Mouse (Mus musculus) liver, embryonic 14.5 days (tissue): ENCODE results near the gene Pde6d. TPM values are rescaled to one million over a fixed set of nuclear protein-coding genes. Genes with fewer than 3 reads are reported as not detected.

Experiments used
- ATAC-seq: fragments of 200-750 bp; cut with Nextera tagmentation; 2 replicates; pipeline ENCODE4 v1.8.0; 2017; ENCODE audit warnings: moderate number of reproducible peaks, mild to moderate bottlenecking, moderate library complexity; ENCODE audit not compliant: insufficient read depth
- DNase-seq, 3 experiments: peaks; one replicate each; pipeline ENCODE4 v3.0.0-alpha.2; 2012 to 2013; ENCODE audit warnings: low read depth in 3 of 3, low spot score in 3 of 3
- H3K27ac ChIP-seq: fragments of 300-500 bp; sonication (generic); 2 replicates; pipeline ENCODE4 v1.5.1; 2014; ENCODE audit warnings: moderate library complexity, mild to moderate bottlenecking, control low read depth, inconsistent platforms
- H3K27me3 ChIP-seq: fragments of 300-500 bp; sonication (generic); 2 replicates; pipeline ENCODE4 v1.6.1; 2014; ENCODE audit warnings: mild to moderate bottlenecking, low read length, moderate library complexity; ENCODE audit not compliant: control insufficient read depth, insufficient read depth
- H3K36me3 ChIP-seq: fragments of 300-500 bp; sonication (generic); replicated peaks from 2 replicates; pipeline ENCODE4 v1.6.1; 2014; ENCODE audit warnings: low read depth; ENCODE audit not compliant: control insufficient read depth, insufficient read depth
- H3K4me1 ChIP-seq, 2 experiments: fragments of 200-500 bp in 1 of 2; fragments of 300-500 bp in 1 of 2; sonication (generic) in 1 of 2; replicated peaks; 2 replicates each; pipeline ENCODE4 v1.6.1; 2012 to 2014; ENCODE audit warnings: antibody characterized with exemption in 1 of 2, inconsistent platforms in 1 of 2, low read length in 1 of 2; ENCODE audit not compliant: control insufficient read depth in 2 of 2, insufficient read depth in 2 of 2
- H3K4me2 ChIP-seq: fragments of 300-500 bp; sonication (generic); 2 replicates; pipeline ENCODE4 v1.6.1; 2014; ENCODE audit warnings: low read depth, mild to moderate bottlenecking, control low read depth, moderate library complexity
- H3K4me3 ChIP-seq, 2 experiments: fragments of 200-500 bp in 1 of 2; fragments of 300-500 bp in 1 of 2; sonication (generic) in 1 of 2; 2 replicates each; pipeline ENCODE4 v1.5.1; 2012 to 2014; ENCODE audit warnings: low read depth in 2 of 2, low read length in 2 of 2, mild to moderate bottlenecking in 2 of 2, control low read depth in 1 of 2, inconsistent platforms in 1 of 2, moderate library complexity in 1 of 2; ENCODE audit not compliant: insufficient read depth in 1 of 2
- H3K9ac ChIP-seq: fragments of 300-500 bp; sonication (generic); replicated peaks from 2 replicates; pipeline ENCODE4 v1.6.1; 2014; ENCODE audit warnings: mild to moderate bottlenecking, control low read depth, moderate library complexity
- H3K9me3 ChIP-seq: fragments of 300-500 bp; sonication (generic); 2 replicates; pipeline ENCODE4 v1.6.1; 2016; ENCODE audit warnings: low read length, mixed read lengths; ENCODE audit not compliant: control insufficient read depth
- CTCF ChIP-seq: IDR thresholded peaks from 2 replicates; pipeline ENCODE4 v1.5.1; 2016; ENCODE audit warnings: antibody characterized with exemption, low read depth, control low read depth
- EP300 ChIP-seq: IDR thresholded peaks from 2 replicates; pipeline ENCODE4 v1.6.1; 2016; ENCODE audit warnings: antibody characterized with exemption, low read depth
- WGBS: fragments of 180-500 bp; shearing (Covaris S2); extraction: QIAGEN DNeasy Blood & Tissue Kit; methylation state at CpG from one replicate; pipeline ENCODE4 v1.1.7; 2014; ENCODE audit not compliant: insufficient replicate concordance; 5-methylcytosine and 5-hydroxymethylcytosine counted together
- polyA plus RNA-seq, 2 experiments: library from polyadenylated mRNA; depleted of rRNA in 1 of 2; stranded (reverse) in 1 of 2; unstranded in 1 of 2; fragments of >200 nt; fragmentation: Nextera tagmentation in 1 of 2; extraction: Ambion mirVana in 1 of 2; gene quantifications; 2 replicates each; pipeline versions ENCODE4 v1.2.1 to v1.2.3; 2012 to 2014

Gene Pde6d
- polyA plus RNA-seq, 2 experiments: 20.0 to 23.6 TPM

GRCm38 (mm10) chr1:86557872-86558271, 24.6 kb downstream of the Pde6d start:
- Histone ChIP-seq H3K27ac (peak overlapping the region; percentile 17; the same call in 1 of the 2 replicates), H3K9ac (no peak overlapping the region), H3K4me2 (peak overlapping the region; percentile 37), H3K4me3 (no peak overlapping the region), H3K27me3 (no peaks in the 10 kb centered on the region), H3K9me3 (no peaks in the 10 kb centered on the region), H3K4me1 (peaks cover 9 to 16% of the 10 kb centered on the region in 2 experiments; a peak in 3 of 4 replicates), H3K36me3 (no peaks in the 10 kb centered on the region)
- TF ChIP-seq EP300 (peak; percentile 30; the same call in 1 of the 2 replicates), CTCF (no peak)
- ATAC-seq (peak; percentile 63), DNase-seq (peak; percentile 23 to 42 (median 35))
- 20% methylated on average over 7 of the region's 7 CpGs for WGBS

GRCm38 (mm10) chr1:86555665-86556064, 26.8 kb downstream of the Pde6d start:
- H3K4me1 ChIP-seq: peaks cover 6 to 12% of the 10 kb centered on the region in 2 experiments; a peak in 3 of 4 replicates
- TF ChIP-seq EP300 (no peak), CTCF (no peak)
- ATAC-seq (peak; percentile 12; the same call in 1 of the 2 replicates), DNase-seq (no peak)
- WGBS: 69% methylated on average over 3 of the region's 3 CpGs
- H3K4me3 ChIP-seq: no peak overlapping the region
- no peak overlapping the region for H3K27ac ChIP-seq
- no peaks in the 10 kb centered on the region for H3K36me3 ChIP-seq
- no peak overlapping the region for H3K4me2 ChIP-seq
- H3K27me3 ChIP-seq: no peaks in the 10 kb centered on the region
- H3K9ac ChIP-seq: no peak overlapping the region
- H3K9me3 ChIP-seq: no peaks in the 10 kb centered on the region

GRCm38 (mm10) chr1:86551877-86552276, 30.6 kb downstream of the Pde6d start:
- WGBS: 75% methylated on average over 2 of the region's 2 CpGs
- H3K27me3 ChIP-seq: no peaks in the 10 kb centered on the region
- TF ChIP-seq EP300 (no peak), CTCF (no peak)
- no peak overlapping the region for H3K4me2 ChIP-seq
- H3K27ac ChIP-seq: no peak overlapping the region
- no peaks in the 10 kb centered on the region; a peak in 1 of 4 replicates for H3K4me1 ChIP-seq
- DNase-seq: no peak
- no peaks in the 10 kb centered on the region for H3K36me3 ChIP-seq
- no peak overlapping the region for H3K9ac ChIP-seq
- ATAC-seq: no peak
- H3K9me3 ChIP-seq: no peaks in the 10 kb centered on the region
- H3K4me3 ChIP-seq: no peak overlapping the region

- no peaks in the 10 kb centered on the region for H3K36me3 ChIP-seq
- H3K4me3 ChIP-seq: no peak overlapping the region
- H3K4me2 ChIP-seq: no peak overlapping the region
- 56% methylated on average over 4 of the region's 4 CpGs for WGBS
- H3K4me1 ChIP-seq: no peaks in the 10 kb centered on the region; a peak in 1 of 4 replicates
- no peaks in the 10 kb centered on the region for H3K9me3 ChIP-seq
- no peaks in the 10 kb centered on the region for H3K27me3 ChIP-seq
- no peak for ATAC-seq
- TF ChIP-seq EP300 (no peak), CTCF (no peak)
- H3K27ac ChIP-seq: no peak overlapping the region
- no peak overlapping the region for H3K9ac ChIP-seq
- DNase-seq: no peak
Observed at GRCm38 (mm10) chr1:86551299-86551698, 31.1 kb downstream of the Pde6d start.

- H3K36me3 ChIP-seq: peaks cover 9% of the 10 kb centered on the region
Observed at GRCm38 (mm10) chr1:86546797-86547196, 35.6 kb downstream of the Pde6d start.

More at GRCm38 (mm10) chr1:86546797-86547196, 35.6 kb downstream of the Pde6d start:
- ATAC-seq: no peak
- no peak overlapping the region for H3K27ac ChIP-seq
- DNase-seq: no peak
- no peaks in the 10 kb centered on the region for H3K9me3 ChIP-seq
- H3K27me3 ChIP-seq: no peaks in the 10 kb centered on the region
- H3K4me3 ChIP-seq: no peak overlapping the region
- no peak overlapping the region for H3K4me2 ChIP-seq
- WGBS: 77% methylated on average over 3 of the region's 3 CpGs
- no peak for TF ChIP-seq EP300
- TF ChIP-seq CTCF: no peak
- H3K4me1 ChIP-seq: peaks cover 0 to 3% of the 10 kb centered on the region in 2 experiments; a peak in 2 of 4 replicates
- no peak overlapping the region for H3K9ac ChIP-seq
